Mouse (Mus musculus) heart, embryonic 15.5 days (tissue): ENCODE results near the gene Larp4b. TPM values are rescaled to one million over a fixed set of nuclear protein-coding genes. Genes with fewer than 3 reads are reported as not detected.

Source experiments
- ATAC-seq: fragments of 200-750 bp; cut with Nextera tagmentation; replicated peaks from 2 replicates; pipeline ENCODE4 v1.8.0; 2017; ENCODE audit warnings: low read depth, moderate TSS enrichment; ENCODE audit not compliant: insufficient number of reproducible peaks, insufficient read depth, low FRiP score
- H3K27ac ChIP-seq: fragments of 300-500 bp; sonication (generic); 2 replicates; pipeline ENCODE4 v1.5.1; 2015; ENCODE audit warnings: mild to moderate bottlenecking, inconsistent platforms
- H3K27me3 ChIP-seq: fragments of 300-500 bp; sonication (generic); 2 replicates; pipeline ENCODE4 v1.6.1; 2015; ENCODE audit warnings: inconsistent platforms
- H3K36me3 ChIP-seq: fragments of 300-500 bp; sonication (generic); 2 replicates; pipeline ENCODE4 v1.6.1; 2015; ENCODE audit warnings: mild to moderate bottlenecking, inconsistent platforms
- H3K4me1 ChIP-seq: fragments of 300-500 bp; sonication (generic); replicated peaks from 2 replicates; pipeline ENCODE4 v1.6.1; 2015; ENCODE audit warnings: inconsistent platforms
- H3K4me2 ChIP-seq: fragments of 300-500 bp; sonication (generic); 2 replicates; pipeline ENCODE4 v1.6.1; 2015; ENCODE audit warnings: inconsistent platforms, mild to moderate bottlenecking, moderate library complexity
- H3K4me3 ChIP-seq: fragments of 300-500 bp; sonication (generic); 2 replicates; pipeline ENCODE4 v1.5.1; 2015; ENCODE audit warnings: mild to moderate bottlenecking, inconsistent platforms
- H3K9ac ChIP-seq: fragments of 300-500 bp; sonication (generic); 2 replicates; pipeline ENCODE4 v1.6.1; 2015; ENCODE audit warnings: mild to moderate bottlenecking, inconsistent platforms
- H3K9me3 ChIP-seq: fragments of 300-500 bp; sonication (generic); replicated peaks from 2 replicates; pipeline ENCODE4 v1.6.1; 2016; ENCODE audit warnings: inconsistent platforms
- WGBS: fragments of 180-500 bp; shearing (Covaris S2); methylation state at CpG from one replicate; pipeline ENCODE4 v1.1.7; 2015; ENCODE audit warnings: mixed read lengths; 5-methylcytosine and 5-hydroxymethylcytosine counted together
- polyA plus RNA-seq: library from polyadenylated mRNA; unstranded; fragments of >200 nt; fragmentation: Nextera tagmentation; extraction: Ambion mirVana; gene quantifications from 2 replicates; pipeline ENCODE4 v1.2.1, GENCODE M21; 2015

Larp4b gene
- polyA plus RNA-seq, 1 experiment from 2014 or later = 23.5 TPM

- Histone ChIP-seq H3K4me3 (0 out of 2 replicates have a peak overlapping the region, but pooled peaks have one; percentile 3), H3K36me3 (0 out of 2 replicates have a peak, but pooled peaks cover under 1% of the 10 kb centered on the region), H3K9me3 (no peaks in the 10 kb centered on the region), H3K4me1 (peaks cover 4% of the 10 kb centered on the region; the same call in 1 of the 2 replicates), H3K27ac (no peak overlapping the region), H3K27me3 (no peaks in the 10 kb centered on the region), H3K4me2 (peak overlapping the region; percentile 34), H3K9ac (no peak overlapping the region)
- 42% methylated on average over 11 of the region's 11 CpGs for WGBS
- ATAC-seq = no peak
Observed at GRCm38 (mm10) chr13:9180221-9180620, 86.5 kb downstream of the Larp4b start.

GRCm38 (mm10) chr13:9181106-9181505 lies 87.4 kb downstream of the Larp4b start:
- WGBS = 75% methylated on average over 6 of the region's 6 CpGs
- Histone ChIP-seq H3K4me2 (no peak overlapping the region), H3K27me3 (no peaks in the 10 kb centered on the region), H3K9ac (no peak overlapping the region), H3K4me1 (peaks cover 4% of the 10 kb centered on the region; the same call in 1 of the 2 replicates), H3K36me3 (no peaks in the 10 kb centered on the region), H3K27ac (no peak overlapping the region), H3K9me3 (no peaks in the 10 kb centered on the region), H3K4me3 (no peak overlapping the region)
- ATAC-seq = no peak

- ATAC-seq = peak; percentile 56; the same call in 1 of the 2 replicates
- no peaks in the 10 kb centered on the region for H3K36me3 ChIP-seq
- H3K4me1 ChIP-seq = peaks cover 4% of the 10 kb centered on the region; the same call in 1 of the 2 replicates
- no peak overlapping the region for H3K4me3 ChIP-seq
- no peaks in the 10 kb centered on the region for H3K9me3 ChIP-seq
- WGBS = 11% methylated on average over 11 of the region's 11 CpGs
- no peaks in the 10 kb centered on the region for H3K27me3 ChIP-seq
- H3K9ac ChIP-seq = no peak overlapping the region
- no peak overlapping the region for H3K27ac ChIP-seq
- H3K4me2 ChIP-seq = no peak overlapping the region
Observed at GRCm38 (mm10) chr13:9181666-9182264, 88.1 kb downstream of the Larp4b start.

- no peak overlapping the region for H3K9ac ChIP-seq
- H3K27ac ChIP-seq = no peak overlapping the region
- no peak for ATAC-seq
- H3K9me3 ChIP-seq = no peaks in the 10 kb centered on the region
- no peaks in the 10 kb centered on the region for H3K27me3 ChIP-seq
- H3K4me2 ChIP-seq = no peak overlapping the region
- WGBS = 72% methylated on average over 6 of the region's 6 CpGs
- H3K36me3 ChIP-seq = no peaks in the 10 kb centered on the region
- no peak overlapping the region for H3K4me3 ChIP-seq
- H3K4me1 ChIP-seq = peaks cover 4% of the 10 kb centered on the region; the same call in 1 of the 2 replicates
Observed at GRCm38 (mm10) chr13:9184281-9184680, 90.6 kb downstream of the Larp4b start.

- Histone ChIP-seq H3K4me3 (no peak overlapping the region), H3K4me2 (no peak overlapping the region), H3K9ac (no peak overlapping the region), H3K27ac (no peak overlapping the region), H3K4me1 (peaks cover 2% of the 10 kb centered on the region; the same call in 1 of the 2 replicates), H3K27me3 (no peaks in the 10 kb centered on the region), H3K9me3 (no peaks in the 10 kb centered on the region), H3K36me3 (no peaks in the 10 kb centered on the region)
- WGBS = 80% methylated on average over 6 of the region's 6 CpGs
- ATAC-seq = no peak
Observed at GRCm38 (mm10) chr13:9184716-9185115, 91.0 kb downstream of the Larp4b start.

GRCm38 (mm10) chr13:9187156-9187555 lies 93.5 kb downstream of the Larp4b start:
- Histone ChIP-seq H3K4me1 (peaks cover 8% of the 10 kb centered on the region), H3K36me3 (no peaks in the 10 kb centered on the region), H3K27ac (no peak overlapping the region), H3K27me3 (no peaks in the 10 kb centered on the region), H3K9me3 (no peaks in the 10 kb centered on the region), H3K9ac (no peak overlapping the region), H3K4me3 (no peak overlapping the region), H3K4me2 (no peak overlapping the region)
- WGBS = 63% methylated on average over 7 of the region's 7 CpGs
- ATAC-seq = no peak

- no peak; the same call in 1 of the 2 replicates for ATAC-seq
- Histone ChIP-seq H3K36me3 (no peaks in the 10 kb centered on the region), H3K9me3 (no peaks in the 10 kb centered on the region), H3K4me3 (no peak overlapping the region), H3K9ac (no peak overlapping the region), H3K27me3 (no peaks in the 10 kb centered on the region), H3K4me2 (no peak overlapping the region), H3K27ac (no peak overlapping the region), H3K4me1 (peaks cover 8% of the 10 kb centered on the region)
- 65% methylated on average over 22 of the region's 22 CpGs for WGBS
Observed at GRCm38 (mm10) chr13:9187566-9188530, 94.2 kb downstream of the Larp4b start.

GRCm38 (mm10) chr13:9189481-9189880 lies 95.8 kb downstream of the Larp4b start:
- no peak for ATAC-seq
- Histone ChIP-seq H3K27ac (no peak overlapping the region), H3K4me1 (peaks cover 8% of the 10 kb centered on the region), H3K27me3 (no peaks in the 10 kb centered on the region), H3K9me3 (no peaks in the 10 kb centered on the region), H3K36me3 (no peaks in the 10 kb centered on the region), H3K4me3 (no peak overlapping the region), H3K4me2 (no peak overlapping the region), H3K9ac (no peak overlapping the region)
- WGBS = 82% methylated on average over 5 of the region's 5 CpGs

- H3K27ac ChIP-seq = 0 out of 2 replicates have a peak overlapping the region, but pooled peaks have one; percentile 27
Observed at GRCm38 (mm10) chr13:9191172-9192140, 97.8 kb downstream of the Larp4b start.

GRCm38 (mm10) chr13:9192797-9193330 lies 99.2 kb downstream of the Larp4b start:
- H3K4me2 ChIP-seq = no peak overlapping the region
- 70% methylated on average over 9 of the region's 9 CpGs for WGBS
- ATAC-seq = no peak
- H3K27ac ChIP-seq = no peak overlapping the region
- peaks cover 8% of the 10 kb centered on the region for H3K4me1 ChIP-seq
- H3K4me3 ChIP-seq = no peak overlapping the region
- no peaks in the 10 kb centered on the region for H3K9me3 ChIP-seq
- H3K36me3 ChIP-seq = no peaks in the 10 kb centered on the region
- no peak overlapping the region for H3K9ac ChIP-seq
- no peaks in the 10 kb centered on the region for H3K27me3 ChIP-seq

More at GRCm38 (mm10) chr13:9191172-9192140, 97.8 kb downstream of the Larp4b start:
- ATAC-seq = peak; percentile 41
- WGBS = 36% methylated on average over 15 of the region's 15 CpGs
- H3K4me3 ChIP-seq = peak overlapping the region; percentile 9; the same call in 1 of the 2 replicates
- peaks cover 8% of the 10 kb centered on the region for H3K4me1 ChIP-seq
- H3K27me3 ChIP-seq = no peaks in the 10 kb centered on the region
- no peaks in the 10 kb centered on the region for H3K36me3 ChIP-seq
- peak overlapping the region; percentile 28 for H3K9ac ChIP-seq
- no peaks in the 10 kb centered on the region for H3K9me3 ChIP-seq
- peak overlapping the region; percentile 51 for H3K4me2 ChIP-seq
